Mouse (Mus musculus) lung, postnatal 14 days (tissue): Measurements from ENCODE around the gene Gcnt2.

ENCODE experiments used
- DNase-seq: peaks from one replicate; pipeline ENCODE4 v3.0.0; 2021

Gene Gcnt2

DNA sequence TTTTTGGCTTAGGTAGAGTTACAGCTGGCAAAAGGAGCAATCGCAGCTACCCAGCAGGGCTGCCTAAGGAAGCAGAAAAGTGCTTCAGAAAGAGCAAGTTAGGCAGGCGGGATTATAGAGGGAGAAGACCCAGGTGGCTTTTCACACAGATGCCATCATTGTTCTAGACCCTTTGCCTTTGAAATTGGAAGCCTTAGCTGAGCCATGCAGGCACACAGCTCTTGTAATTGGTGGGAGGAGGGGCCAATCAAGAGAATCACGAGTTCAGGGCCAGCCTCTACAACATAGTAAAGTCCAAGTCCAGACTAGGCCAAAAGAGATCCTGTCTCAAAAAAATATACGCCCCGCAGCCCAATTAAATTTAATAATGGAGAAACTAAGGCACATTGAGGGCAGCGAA is 48.5 kb downstream of the Gcnt2 start:
- DNase-seq: no peak

DNA sequence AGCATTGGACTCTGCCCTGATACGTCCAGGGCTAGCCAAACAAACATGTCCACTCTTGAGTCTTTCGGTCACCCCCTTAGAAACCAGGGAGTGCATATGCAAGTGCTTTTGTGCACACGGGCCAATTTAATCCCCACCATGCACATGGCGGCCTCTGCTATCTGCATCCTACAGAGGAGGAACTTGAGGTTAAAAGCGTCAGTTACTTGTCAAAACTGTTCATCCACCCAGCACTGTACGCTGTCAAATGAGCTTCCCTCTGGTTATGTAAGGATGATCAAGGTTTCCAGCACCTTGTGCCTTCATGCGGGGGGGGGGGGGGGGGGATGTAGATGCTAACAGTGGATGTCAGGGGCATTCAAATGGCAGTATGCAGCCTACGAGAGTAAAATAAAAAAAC is 49.5 kb downstream of the Gcnt2 start:
- no peak for DNase-seq

DNA sequence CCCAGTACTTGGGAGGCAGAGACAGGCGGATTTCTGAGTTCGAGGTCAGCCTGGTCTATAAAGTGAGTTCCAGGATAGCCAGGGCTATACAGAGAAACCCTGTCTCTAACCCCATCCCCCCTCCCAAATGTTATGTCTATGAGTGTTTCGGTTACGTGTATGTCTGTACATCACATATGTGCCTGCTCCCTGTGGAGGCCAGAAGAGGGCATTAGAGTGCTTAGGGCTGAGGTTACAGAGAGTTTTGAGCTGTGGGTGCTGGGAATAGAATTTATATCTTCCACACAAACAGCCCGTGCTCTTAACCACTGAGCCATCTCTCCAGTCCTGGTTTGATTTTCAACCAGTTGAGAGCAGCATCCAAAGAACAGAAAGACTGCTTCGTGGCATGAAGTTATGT is 50.5 kb downstream of the Gcnt2 start:
- no peak for DNase-seq

DNA sequence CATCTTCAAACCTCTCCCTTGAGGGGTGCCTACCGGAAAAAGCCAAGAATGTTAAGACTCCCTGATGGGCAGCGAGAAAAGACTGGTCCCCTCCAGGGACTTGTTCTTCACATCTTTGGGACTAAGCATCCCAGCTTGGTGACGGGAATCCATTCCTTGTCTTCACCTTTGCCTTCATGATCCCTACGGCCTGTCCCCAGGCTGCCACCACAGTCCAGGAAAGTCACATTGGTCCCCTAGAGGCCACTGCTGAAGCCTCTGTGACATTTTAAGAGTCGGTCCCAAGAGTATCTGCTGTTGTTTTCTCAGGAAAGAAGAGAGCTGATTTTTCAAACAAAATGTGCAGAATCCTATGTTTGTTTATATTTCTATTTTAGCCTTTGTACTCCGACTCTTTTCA is 52.4 kb downstream of the Gcnt2 start:
- no peak for DNase-seq

DNA sequence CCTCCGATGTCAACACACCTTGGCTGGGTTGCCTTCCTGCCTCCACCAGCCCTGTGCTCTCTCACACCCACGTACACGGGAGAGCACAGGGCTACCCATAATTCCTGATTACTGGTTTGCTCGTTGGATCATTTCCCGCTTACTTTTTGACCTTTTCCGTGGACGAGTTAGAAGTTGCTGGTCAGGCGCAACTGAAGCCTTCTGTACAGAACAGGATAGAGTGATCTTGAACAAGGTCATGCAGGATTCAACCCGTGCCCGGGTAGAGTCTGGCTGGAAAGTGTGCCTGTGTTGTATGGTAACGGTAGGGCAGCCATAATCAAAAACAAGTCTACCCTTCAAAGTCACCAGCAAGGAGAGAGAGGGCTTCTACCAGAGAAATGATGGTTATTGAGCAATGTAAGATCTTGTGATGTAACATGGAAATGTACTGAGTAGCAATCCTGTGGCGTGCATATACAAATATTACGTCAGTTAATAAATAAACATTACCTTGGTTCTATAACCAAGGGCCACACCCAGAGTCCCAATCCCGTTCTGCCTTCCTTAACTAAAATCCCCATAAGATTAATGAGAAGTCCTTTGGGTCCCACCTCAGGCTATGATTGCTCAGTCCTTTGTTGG is 54.0 kb downstream of the Gcnt2 start:
- no peak for DNase-seq

DNA sequence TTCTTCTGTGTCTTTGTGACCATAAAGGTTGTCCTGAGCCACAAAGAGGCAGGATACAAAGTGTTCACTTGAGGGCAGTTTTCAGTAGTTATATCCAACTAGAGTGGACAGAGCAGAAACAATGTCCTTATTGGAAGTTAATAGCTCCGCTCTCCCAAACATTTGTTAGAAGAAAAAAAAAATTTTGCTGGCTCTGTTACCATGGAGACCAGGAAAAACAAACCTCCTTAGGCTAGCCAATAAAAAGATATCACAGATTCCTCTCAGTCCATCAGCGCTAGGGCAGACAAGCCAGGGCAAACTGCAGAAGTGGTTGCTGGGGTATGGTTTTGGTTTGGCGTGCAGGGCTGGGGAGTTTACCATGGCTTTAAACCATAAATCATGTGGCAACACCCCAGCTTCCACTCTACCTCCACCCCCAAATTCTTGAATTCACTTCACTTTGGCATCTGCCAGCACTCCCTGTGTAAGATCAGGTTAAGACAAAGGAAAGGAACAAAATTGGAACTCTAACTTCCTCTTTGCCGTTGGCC is 54.6 kb downstream of the Gcnt2 start:
- no peak for DNase-seq

DNA sequence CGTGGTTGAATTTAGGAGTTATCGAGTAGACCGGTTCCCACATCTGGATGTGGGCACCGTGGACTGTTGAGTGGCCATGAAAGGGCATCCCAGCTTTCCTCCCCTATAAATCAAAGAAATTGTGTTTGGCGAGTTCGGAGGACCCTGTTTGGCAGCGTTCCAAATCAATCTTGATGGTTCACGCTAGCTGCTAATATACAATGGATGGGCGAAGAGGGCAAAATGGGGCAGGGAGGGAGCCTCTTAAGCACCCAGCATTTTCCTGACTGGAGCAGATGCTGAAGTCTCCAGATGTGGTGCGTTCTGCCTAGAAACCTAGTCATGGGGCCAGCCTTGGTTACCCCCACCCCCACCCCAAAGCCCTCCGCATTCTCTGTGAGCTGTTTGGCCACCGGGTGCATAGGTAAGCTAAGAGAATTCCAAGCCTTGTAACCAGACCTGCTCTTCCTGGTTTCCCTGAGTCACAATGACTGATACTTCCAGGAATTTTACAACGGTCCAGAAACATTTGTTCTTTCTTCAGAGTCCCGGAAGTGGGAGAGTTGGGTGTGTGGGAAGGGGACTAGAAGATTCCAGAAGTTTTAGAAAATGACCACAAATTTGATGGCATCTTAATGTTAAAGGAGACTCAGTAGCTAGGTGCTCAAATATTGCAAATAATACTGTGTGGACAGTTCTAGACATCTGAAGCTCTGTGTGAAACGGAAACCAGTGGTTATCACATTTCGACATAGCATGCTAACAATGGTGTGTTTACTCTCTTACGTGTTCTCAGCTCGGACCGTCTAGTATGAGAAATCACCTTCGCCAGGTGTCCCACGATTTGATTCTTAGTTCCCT is 57.0 kb downstream of the Gcnt2 start:
- no peak for DNase-seq

DNA sequence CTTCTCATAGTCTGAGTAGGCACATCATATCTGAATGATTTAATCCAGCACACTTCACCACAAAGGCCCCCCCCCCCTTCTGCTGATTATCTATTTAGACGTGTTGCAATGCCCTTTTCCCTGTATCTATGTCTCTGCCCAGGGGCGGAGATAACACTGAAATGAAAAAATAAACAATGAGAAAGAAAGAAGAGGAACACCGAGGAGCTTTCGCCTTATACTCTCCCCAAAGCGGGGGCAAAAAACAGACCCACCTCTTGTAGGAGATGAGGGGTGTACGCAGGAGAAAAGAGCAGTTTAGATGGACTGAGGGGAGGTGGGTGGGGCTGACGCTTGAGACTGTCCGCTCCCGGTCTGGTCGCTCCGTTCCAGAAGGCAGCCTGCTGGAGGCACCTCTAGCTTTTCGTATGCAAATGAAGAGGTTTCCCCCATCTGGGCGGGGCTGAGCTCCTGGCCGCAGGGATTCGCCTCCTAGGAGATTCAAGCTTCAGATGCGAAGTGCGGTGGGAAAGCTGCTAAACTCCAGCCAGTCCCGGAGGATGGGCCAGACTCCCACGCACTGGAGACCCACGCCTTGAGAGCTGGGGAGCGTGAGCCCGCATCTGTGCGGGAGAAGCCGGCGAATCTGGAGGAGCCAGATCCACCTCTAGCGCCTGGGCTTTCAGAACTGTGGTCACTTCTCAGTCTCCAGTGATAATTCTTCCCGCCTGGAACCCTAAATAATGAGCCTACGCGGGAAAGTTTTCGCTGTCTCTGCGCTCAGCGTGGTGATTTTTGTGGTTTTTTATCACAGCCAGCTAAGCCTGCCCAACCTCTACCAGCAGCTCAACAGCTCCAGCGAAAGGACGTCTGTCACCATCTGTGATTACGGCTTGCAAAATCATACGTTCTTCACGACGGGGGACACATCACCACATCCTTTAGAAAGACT is 57.9 kb downstream of the Gcnt2 start:
- peak; percentile 74 for DNase-seq

DNA sequence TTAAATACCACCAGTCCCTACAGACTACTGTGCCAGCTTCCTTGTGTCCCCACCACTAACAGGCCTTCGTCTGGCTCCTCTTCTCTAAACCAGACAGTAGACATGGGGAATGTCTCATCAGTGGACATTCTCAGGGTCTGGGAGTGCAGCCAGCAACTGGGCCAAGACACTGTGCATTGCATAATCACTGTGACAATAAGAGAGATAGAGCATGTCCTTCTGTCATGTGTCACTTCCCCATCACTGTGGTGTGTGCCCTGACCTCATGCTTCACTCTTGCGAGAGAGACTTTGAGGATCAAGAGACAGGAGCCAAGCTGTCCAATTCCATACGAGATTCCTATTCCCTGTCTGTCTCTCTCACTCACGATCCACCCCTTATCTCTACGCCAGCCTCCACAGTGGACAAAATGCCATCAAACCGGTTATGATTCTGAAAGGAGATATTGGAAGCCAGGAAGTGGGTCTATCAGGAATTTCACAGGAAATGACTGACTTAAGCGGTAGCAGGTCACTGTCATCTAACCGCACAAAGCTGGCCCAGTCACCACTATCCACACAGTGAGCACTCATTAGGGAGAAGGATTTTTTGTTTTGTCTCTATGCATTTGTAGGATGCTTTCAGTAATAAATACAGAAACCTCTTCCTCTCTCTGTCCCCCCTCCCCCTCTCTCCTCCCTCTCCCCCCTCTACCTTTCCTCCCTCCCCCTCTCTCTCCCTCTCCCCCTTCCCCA is 61.9 kb downstream of the Gcnt2 start:
- DNase-seq: peak; percentile 78

DNA sequence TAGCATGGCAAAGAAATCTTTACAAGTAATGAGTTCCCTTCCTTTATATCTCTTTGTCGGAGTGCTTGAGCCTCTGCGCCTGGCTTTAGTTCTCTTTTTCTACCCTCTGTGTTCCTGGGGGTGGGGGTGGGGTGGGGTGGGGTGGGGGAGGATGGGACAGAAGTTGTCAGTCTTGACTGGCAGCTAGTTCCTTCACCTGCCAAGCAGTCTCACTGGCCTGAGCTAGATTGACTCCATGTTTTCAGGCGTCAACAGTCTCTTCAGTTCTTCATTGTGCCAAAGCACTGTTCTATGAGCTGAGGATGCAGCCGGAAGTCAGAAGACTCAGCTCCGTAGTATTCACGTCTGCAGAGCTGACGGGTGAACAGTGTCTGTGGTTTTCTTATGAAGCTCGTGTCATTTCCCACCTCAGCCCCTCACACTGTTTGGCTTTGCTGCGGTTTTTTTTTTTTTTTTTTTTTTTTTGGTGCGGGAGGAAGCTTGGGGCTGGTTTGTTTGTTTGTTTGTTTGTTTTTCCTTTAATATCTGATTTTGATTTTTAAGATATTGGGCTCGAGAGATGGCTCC is 62.8 kb downstream of the Gcnt2 start:
- no peak for DNase-seq

DNA sequence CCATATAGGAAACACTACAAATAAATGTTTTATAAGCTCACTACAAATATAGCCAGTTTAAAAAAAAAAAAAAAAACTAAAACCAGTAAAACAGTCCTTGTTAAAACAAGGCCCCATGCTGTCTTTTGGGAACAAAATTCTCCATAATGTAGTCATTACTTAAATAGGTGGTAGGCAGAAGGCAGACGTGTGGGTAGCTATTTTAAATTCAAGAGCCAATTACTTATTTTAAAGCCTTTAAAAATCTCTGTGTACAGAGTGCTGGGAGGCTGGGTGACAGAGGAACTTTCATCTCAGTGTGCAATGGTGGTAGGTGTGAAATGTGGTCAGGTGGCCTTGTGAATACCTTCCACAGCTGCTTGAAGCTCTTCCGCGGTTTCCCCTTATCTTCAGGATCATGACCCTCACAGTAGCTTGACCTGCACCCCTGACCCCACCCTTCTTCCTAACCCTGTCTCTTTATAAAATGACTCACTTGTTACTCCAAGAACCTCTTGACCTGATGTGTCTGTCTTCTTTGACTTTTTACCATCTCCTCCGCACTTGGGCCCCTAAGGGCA is 64.3 kb downstream of the Gcnt2 start:
- no peak for DNase-seq

DNA sequence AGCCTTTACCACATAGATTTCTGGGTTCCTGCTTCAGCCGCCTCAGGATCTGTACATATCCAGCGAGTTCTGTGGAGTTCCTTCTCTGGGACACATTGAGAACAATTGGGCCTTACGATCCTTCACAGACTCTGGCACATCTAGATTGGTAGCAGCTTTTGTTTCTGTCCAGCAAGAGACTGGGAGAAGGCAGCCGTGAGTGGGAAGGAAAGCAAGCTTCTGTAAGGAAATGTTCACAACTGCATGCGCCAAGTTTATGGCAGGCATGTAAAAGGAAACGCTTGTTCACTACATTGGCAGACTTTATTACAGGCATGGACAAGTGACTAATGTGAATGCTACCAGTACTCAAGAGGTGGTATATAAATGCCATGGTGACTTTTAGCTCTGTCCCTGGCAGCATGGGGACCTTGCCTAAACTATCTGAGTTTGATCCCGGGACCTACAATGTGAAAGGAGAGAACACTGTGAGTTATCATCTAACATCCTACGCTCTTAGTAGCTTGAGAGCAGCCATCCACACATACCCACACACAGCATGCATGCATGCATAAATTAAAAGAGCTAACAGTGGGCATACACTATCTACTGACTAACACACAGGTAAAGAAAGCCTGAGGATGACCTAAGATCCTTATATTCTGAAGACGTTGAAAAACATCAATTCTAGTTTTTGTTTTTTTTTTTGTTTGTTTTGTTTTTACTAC is 68.8 kb downstream of the Gcnt2 start:
- no peak for DNase-seq

DNA sequence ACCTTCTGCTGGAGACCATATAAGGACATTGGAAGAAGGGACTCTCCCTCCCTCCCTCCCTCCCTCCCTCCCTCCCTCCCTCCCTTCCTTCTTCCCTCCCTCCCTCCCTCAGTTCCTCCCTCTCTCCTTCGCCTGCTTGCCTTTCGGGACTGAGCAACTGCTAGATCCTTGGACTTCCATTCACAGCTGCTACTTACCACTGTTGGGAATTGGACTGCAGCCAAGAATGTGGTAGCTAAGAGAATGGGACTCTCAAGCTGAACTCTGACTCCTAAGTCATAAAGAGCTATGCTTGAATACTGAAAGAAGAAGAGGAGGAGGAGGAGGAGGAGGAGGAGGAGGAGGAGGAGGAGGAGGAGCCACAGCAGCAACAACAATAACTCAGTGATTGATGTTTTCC is 72.3 kb downstream of the Gcnt2 start:
- DNase-seq: peak; percentile 61

DNA sequence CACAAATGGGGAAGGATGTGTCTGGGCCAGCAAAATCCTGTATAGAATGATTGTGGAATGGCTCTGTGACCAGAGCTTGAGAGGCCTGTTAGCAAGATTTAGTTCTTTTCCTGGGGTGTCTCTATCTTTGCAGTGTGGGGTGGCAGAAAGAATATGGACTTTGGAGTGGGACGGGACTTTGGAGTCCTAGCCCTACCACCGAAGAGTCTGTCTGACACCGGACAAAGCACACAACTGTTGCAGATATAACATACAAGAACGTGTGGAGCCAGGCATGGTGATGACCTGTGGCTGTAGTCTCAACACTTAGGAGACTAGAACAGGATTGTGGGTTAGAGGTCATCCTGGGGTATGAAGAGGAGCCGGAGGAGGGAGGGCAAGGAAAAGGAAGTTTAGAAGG is 73.0 kb downstream of the Gcnt2 start:
- DNase-seq: no peak

DNA sequence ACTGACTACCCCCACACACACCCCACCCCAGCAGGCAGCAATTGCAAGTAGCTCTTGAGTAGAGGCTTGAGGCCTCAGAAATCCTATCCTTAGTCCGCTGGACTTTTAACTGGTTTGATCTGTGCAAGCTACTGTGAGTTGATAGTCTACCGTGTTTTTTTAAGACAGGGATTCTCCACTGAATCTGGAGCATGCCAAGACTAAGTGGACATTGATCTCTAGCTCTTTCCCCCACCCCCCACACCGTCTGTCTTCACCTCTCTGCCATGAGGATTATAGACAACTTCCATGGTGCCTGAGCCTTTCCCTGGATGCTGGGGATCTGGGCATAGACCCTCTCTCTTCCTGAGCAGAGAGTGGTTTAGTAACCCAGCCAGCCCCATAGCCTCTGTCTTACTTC is 74.8 kb downstream of the Gcnt2 start:
- DNase-seq: no peak

DNA sequence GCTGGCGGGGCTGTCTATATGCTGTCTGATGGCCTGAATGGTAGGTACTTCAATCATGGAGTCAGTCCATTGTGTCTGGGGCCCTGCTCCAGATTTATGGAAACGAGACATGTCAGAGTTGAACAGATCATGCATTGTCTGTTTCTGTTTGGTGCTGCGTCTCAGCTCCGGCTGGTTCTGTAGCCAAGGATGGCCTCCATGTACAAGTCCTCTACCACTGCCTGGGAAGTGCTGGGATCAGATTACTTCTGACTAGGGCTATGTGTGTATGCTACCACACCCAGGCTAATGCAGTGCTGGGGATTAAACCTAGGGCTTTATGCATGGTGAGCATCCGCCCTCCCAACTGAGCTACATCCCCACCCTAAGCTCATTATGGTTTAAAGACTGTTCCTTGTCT is 78.0 kb downstream of the Gcnt2 start:
- no peak for DNase-seq

DNA sequence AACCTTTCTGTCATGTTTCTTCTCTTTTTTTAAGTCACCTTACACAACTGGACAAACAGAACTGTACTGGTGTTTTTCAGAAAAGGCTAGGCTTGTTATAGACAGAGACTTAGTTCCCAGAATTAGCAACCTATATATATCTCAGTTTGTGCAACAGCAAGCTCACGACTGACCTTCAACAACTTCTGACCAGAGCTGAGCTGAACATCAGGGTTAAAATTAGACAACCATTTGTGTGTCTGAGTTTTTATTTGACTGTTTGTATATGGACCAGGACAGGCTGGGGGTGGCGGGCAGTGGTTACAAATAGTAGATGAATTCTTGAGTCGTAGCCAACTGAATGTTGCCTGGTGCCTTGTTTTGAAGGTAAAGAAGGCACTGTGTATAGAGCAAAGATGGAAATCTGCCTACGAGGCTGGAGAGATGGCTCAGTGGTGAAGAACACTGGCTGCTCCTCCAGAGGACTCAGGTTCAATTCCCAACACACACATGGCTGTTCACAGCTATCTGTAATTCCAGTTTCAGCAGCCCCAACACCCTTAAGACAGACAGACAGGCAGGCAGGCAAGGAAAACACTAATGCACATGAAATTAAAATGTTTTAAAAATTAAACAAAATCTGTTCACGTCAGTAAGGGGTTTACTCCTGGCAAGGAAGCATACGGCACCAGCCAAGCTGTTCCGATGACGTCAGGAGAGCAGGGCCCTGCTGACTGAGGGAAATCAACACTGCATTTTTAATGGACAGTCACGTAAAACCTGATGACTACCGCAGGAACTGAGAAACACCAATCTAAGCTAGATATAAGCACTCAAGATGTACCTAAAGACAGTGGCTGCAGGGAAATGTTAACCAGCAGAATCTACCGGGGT is 79.2 kb downstream of the Gcnt2 start:
- DNase-seq: peak; percentile 37

DNA sequence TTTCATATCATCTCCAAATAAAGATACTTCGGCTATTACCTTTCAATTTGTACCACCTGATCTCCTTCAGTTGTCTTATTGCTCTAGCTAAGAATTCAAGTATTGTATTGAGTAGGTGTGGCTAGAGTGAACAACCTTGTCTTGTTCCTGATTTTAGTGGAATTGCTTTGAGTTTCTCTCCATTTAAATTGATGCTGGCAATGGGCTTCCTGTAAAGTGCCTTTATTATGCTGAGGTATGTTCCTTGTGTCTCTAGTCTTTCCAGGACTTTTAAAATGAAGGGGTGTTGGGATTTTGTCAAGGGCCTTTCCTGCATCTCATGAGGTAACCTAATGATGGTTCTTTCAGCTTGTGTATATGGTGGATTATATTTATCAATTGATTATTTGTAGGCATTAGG is 83.5 kb downstream of the Gcnt2 start:
- DNase-seq: no peak

DNA sequence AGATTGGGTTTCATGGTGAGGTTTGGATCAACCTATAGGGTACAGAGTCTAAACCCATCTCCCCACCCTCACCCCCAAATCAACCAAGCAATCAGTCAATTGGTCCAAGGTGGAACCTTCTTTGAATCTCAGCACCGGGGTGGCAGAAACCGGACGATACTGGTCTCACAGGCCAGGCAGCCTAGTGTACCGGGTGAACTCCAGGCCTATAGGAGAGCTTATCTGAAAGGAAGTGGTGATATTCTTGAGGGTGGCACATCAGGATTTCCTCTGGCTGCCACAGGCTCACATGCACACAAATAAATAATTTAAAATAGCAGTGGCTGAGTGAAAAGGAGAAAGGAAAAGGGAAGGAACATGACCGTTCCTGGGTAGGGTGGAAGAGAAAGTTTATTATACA is 84.4 kb downstream of the Gcnt2 start:
- DNase-seq: no peak

DNA sequence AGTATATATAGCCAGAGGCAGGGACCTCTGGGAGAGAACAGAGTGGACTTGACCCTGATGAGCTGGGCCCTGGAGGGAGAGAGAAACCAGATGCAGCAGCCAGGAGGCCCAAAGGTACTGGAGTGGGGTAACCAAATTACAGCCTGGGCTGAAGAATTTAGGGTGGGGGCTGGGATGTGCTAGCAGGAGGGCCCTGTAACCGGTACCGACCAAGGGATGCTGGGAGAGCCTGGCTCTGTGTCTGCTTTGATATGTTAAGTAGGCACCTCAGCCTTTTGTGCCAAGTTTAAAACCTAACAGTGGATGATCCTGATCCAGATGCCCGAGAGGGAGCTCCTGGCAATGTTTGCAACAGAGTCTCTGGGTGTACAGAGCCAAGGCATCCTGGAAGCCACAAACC is 84.8 kb downstream of the Gcnt2 start:
- no peak for DNase-seq
